Mouse (Mus musculus) NIH3T3 (cell line): ENCODE results near the gene Dennd4a.
A peak's percentile ranks its signal among the peaks of the same experiment; 100 is the strongest.

Experiments
- DNase-seq: peaks from one replicate; pipeline ENCODE4 v3.0.0-alpha.2; 2012; ENCODE audit warnings: low read depth

The Dennd4a gene

GRCm38 (mm10) chr9:64913973-64914372 lies 102.8 kb downstream of the Dennd4a start:
- no peak for DNase-seq

- no peak for DNase-seq
Observed at GRCm38 (mm10) chr9:64914629-64915028, 103.5 kb downstream of the Dennd4a start.

- no peak for DNase-seq
Observed at GRCm38 (mm10) chr9:64918560-64918959, 107.4 kb downstream of the Dennd4a start.

GRCm38 (mm10) chr9:64925771-64926170 lies 114.6 kb downstream of the Dennd4a start:
- DNase-seq: peak; percentile 63

- peak; percentile 97 for DNase-seq
Observed at GRCm38 (mm10) chr9:64926201-64926991, 115.3 kb downstream of the Dennd4a start.

GRCm38 (mm10) chr9:64930256-64930655 lies 119.1 kb downstream of the Dennd4a start:
- no peak for DNase-seq

GRCm38 (mm10) chr9:64931751-64932610 lies 120.8 kb downstream of the Dennd4a start:
- no peak for DNase-seq

- DNase-seq: no peak
Observed at GRCm38 (mm10) chr9:64934015-64934754, 123.0 kb downstream of the Dennd4a start.

- DNase-seq: peak; percentile 83
Observed at GRCm38 (mm10) chr9:64936508-64936907, 125.4 kb downstream of the Dennd4a start.

- no peak for DNase-seq
Observed at GRCm38 (mm10) chr9:64937491-64937890, 126.4 kb downstream of the Dennd4a start.

- no peak for DNase-seq
Observed at GRCm38 (mm10) chr9:64938535-64938934, 127.4 kb downstream of the Dennd4a start.

GRCm38 (mm10) chr9:64939281-64939680 lies 128.1 kb downstream of the Dennd4a start:
- peak; percentile 93 for DNase-seq

- peak; percentile 61 for DNase-seq
Observed at GRCm38 (mm10) chr9:64939790-64940189, 128.7 kb downstream of the Dennd4a start.

- no peak for DNase-seq
Observed at GRCm38 (mm10) chr9:64940731-64941346, 129.7 kb downstream of the Dennd4a start.

GRCm38 (mm10) chr9:64941650-64942049 lies 130.5 kb downstream of the Dennd4a start:
- DNase-seq: no peak

- DNase-seq: no peak
Observed at GRCm38 (mm10) chr9:64943997-64944396, 132.9 kb downstream of the Dennd4a start.

- DNase-seq: no peak
Observed at GRCm38 (mm10) chr9:64947483-64948095, 136.4 kb downstream of the Dennd4a start.

- no peak for DNase-seq
Observed at GRCm38 (mm10) chr9:64951161-64951657, 140.1 kb downstream of the Dennd4a start, which contains the start of gene Slc24a1. Slc24a1 (minus strand) TSS chr9:64951607.

- peak; percentile 48 for DNase-seq
Observed at GRCm38 (mm10) chr9:64952055-64952454, 140.9 kb downstream of the Dennd4a start.

- DNase-seq: no peak
Observed at GRCm38 (mm10) chr9:64953190-64953589, 142.1 kb downstream of the Dennd4a start.

GRCm38 (mm10) chr9:64956337-64956736 lies 145.2 kb downstream of the Dennd4a start:
- peak; percentile 45 for DNase-seq
